Mouse (Mus musculus): ENCODE data around the gene Slc25a1.

Slc25a1 gene

DNA sequence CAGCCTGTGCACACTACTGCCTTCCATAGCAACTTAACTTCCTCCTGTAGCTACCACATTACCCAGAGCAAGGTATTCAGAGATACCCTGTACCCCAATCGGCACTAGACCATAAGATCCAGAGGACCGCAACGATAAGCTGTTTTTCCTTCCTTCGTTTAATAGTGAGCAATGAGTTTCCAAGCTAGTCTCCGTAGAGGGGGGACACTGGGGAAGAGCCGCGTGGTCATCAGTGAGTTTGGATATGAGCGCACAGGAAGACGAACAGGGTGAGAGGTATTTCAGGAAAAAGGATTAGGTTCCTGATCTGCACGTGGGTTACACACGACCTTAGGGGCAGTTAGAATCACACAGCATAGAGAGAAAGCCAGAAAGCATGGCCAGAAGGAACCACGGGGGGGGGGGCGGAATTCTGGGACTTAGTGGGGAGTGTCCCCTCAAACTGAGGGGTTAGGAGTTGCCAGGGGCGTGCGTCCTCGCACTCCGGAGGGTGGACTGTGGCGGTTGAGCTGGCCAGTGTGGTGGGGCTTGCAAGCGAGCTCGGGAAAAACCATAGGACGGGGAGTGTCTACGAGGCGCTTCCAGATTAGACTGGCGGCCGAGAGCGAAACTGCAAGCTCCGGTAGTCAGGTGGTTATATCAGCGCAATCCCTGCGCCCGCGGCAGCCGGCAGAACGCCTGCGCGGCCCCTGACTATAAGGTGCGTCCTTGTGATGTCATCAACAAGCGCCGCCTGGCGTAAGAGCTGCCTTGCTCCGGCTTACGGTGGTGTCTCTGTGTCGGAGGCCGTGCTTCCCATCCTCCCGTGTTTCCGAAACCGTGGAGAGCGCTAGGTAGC lies 6.5 kb downstream of the Slc25a1 start:
- DNase-seq = peak; percentile 97

DNA sequence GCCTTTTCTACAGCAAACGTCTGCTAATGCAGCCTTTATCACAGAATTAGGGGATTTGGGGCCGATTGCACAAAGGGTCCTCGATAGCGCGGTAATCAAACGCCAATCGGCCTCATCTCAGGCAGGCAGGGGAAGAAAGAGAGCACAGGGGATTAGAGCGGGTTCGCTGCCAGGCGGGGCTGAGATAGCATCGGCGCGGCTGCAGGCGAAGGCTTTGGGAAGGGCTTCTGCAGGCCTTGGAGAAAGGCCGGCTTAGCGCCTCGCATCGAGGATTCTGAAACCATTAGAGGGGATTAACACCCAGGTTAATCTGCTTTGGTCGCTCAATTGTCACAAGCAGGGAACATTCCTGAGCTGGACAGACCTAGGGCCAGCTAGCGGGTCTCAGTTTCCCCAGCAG lies 7.4 kb downstream of the Slc25a1 start:
- DNase-seq = no peak

GRCm38 (mm10) chr16:17914307-17915249 lies 13.4 kb downstream of the Slc25a1 start, which contains the start of gene Gsc2:
Gene Gsc2, minus strand, starts transcription at chr16:17915059.
- peak; percentile 17 for DNase-seq

DNA sequence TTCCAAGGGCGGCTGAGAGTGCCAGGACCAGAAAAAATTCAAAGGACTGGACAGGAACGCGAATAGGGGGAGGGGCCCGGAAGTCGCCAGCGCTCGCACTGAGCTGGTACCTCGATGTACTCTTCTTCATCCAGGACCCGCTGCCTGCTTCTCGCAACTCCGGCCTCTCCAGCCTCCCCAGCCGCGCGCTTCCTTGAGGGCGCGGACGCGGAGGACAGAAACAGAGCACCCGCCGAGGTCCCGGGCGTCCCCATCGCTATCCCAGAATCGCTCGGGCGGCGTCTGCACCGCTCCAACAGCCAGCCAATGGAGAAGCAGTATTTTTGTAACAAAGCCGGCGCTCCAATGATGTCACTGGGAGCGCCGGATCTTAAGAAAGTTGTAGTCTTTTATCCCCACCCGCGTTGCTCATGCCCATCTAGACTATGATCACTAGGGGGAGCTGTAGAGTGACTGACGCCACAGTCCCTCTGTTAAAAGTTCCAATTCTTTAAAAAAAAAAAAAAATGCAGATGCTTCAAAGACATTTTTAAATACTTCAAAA lies 16.9 kb downstream of the Slc25a1 start, which contains the start of gene Ess2:
Ess2 (minus strand) TSS at position 297 of the 544 bp plus-strand sequence.
- DNase-seq = peak; percentile 95

DNA sequence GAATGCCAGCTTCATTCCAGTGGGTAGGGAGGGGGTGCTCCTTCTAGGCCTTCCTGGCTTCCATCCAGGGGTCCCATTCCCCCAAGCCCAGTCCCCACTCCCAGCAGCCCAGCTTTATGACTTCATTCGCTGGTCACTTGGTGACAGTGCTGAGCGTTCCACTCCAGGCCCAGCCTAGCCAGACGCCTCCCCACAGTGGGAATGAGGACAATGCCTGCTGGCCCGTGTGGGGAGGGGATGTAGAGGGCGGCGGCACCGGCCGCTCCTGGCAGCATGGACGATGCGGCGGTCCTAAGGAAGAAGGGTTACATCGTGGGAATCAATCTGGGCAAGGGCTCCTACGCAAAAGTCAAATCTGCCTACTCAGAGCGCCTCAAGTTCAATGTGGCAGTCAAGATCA lies 29.6 kb downstream of the Slc25a1 start, which contains the start of the genes Dgcr2 and Tssk2:
Dgcr2 (minus strand) TSS at position 101 of the 400 bp plus-strand sequence.
Tssk2 (plus strand) TSS at position 176 of the 400 bp plus-strand sequence.
- DNase-seq = no peak

DNA sequence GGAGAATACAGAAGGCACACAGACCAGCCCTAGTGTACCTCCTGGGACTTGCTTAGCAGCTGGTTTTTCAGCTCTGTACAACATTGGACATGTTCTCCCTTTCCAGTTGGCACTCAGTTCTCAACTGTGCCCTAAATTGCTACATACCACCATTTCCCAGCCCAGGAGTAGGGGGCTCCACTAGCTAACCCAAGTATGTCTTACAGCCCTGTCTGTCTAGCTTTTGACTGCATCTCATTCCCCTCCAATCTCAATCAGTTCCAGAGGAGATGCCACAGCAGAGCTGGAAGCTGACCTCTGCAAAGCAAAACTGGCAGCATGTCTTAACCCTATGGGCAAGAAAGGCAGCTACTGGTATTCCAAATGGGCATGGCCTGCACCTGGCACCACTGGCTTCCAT lies 31.9 kb downstream of the Slc25a1 start:
- DNase-seq = no peak

DNA sequence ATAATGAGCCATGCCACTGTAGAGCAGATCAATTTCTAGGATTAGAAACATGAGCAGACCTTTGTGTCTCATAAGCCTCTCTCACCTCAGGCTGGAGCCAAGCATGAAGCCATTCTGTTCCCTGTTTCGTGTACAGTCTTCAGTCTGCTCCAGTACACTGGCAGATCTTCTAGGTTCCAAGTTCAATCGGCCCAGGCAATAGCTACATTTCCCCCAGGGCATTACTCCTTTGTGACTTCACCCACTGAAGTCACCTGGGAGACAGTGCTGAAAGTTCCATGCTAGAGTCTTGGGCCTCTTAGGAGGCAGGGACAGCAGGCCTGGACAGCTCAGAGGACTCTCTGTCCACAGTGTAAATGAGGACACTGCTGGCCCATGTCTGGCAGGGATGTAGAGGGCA lies 34.1 kb downstream of the Slc25a1 start, which contains the start of gene Tssk1:
Tssk1 (plus strand) TSS at position 301 of the 400 bp plus-strand sequence.
- no peak for DNase-seq

DNA sequence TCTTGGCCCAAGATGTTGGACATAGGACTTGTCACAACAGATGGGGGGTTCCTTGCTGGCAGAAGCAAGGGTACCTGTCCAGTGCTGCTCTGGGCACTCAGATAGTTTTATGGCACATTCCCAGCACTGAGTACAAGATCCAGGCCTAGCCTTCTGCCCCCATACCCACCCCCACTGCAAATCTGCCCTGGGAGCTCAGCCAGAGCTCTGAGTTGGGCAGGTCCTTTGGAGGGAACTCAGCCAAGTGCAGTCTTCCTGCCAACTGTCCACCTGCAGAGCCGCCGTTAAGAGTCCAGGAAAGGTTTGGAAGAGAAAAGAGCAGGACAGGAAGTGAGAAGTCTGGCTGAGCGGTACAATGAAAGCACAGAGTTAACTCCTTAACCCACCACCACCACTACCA lies 35.4 kb downstream of the Slc25a1 start:
- DNase-seq = peak; percentile 51

DNA sequence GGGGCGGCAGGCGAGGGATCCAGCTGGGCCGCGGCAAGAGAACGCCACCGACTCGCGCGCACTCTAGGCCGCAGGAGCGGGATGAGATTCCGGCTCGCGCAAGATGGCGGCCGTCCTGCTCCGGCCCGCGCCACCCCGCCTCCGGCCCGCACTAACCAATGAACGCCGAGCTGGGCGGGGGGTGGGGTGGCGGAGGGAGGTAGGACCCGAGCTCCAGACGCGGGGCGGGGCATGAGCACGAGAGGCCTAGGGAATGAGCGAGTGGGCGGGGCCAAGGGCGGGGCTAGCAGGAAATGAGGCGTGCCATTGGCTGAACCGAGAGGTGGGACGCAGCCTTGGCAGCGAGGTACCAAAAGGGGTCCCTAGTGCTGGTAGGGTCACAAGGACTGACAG lies 36.5 kb downstream of the Slc25a1 start, which contains the start of gene Gm20518:
Gm20518 (minus strand) TSS at position 105 of the 393 bp plus-strand sequence.
- peak; percentile 99 for DNase-seq

GRCm38 (mm10) chr16:17890917-17891566 lies 37.0 kb downstream of the Slc25a1 start:
- DNase-seq = peak; percentile 84

DNA sequence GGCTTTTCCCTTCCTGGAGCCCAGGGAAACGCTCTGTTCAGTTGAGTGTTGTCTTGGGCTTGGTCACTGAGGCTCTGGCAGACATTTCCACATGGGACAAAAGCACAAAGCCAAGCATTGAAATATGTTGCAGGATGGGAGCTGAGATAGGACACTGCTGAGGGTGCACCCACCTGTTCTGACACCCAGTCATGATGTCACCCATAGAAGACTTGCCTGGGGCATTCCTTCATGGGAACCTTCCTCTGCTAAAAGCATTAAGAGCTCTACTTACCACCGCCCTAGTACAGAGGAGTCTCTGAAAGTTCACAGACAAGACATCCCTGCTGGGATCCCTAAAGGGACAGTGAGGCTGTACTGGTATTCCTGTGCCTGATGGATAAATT lies 37.7 kb downstream of the Slc25a1 start:
- DNase-seq = no peak

- DNase-seq = no peak
These were observed 38.2 kb downstream of the Slc25a1 start for GRCm38 (mm10) chr16:17889689-17890341.

- DNase-seq = no peak
These were observed 43.9 kb downstream of the Slc25a1 start for GRCm38 (mm10) chr16:17884116-17884515.

GRCm38 (mm10) chr16:17882196-17882595 lies 45.8 kb downstream of the Slc25a1 start:
- no peak for DNase-seq

DNA sequence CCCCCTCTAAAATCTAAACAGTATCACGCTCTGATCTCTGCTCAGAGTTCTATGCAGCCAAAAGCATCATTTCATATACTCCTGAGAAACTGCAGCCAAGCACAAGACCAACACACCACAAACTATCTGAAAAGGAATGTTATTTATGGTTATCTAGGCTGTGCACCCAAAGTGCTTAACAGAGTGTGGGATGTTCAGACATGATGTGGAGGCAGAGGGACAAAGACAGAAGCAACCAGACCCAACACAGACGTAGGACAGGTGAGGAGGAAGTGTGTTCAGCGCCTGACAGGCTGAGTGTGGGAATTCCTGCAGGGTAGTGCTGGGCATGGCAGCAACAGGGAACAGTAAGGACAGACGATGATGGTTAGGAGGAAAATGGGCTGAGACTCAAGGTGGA lies 48.4 kb downstream of the Slc25a1 start:
- no peak for DNase-seq

DNA sequence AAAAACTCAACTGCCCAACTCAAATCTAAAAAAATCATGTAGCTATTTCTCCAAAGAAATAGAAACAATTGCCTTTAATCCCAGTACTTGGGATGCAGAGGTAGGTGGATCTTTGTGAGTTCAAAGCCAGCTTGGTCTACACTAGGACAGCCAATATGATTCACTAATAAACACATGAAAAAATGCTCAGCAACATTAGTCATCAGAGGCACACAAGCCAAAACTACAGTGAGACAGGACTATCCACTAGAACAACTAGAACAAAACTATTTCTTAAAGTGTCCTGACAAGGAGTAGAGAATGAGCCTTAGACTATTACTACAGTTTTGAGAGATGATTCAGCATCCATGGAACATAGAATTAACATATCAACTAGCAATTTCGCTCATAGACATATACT lies 51.9 kb downstream of the Slc25a1 start:
- no peak for DNase-seq

All from lung, postnatal 10 days (tissue).